Mouse (Mus musculus) megakaryocyte, embryonic 14.5 days (primary cell): ENCODE measurements at regions not wholly inside any gene's neighbourhood (a gene's known extent, or its start where the extent isn't known, plus 50 kb on each side); places are given as distances from the start of the nearest gene placed in this dataset.

Source experiments
- FLI1 ChIP-seq: IDR thresholded peaks from 2 replicates; pipeline ENCODE4 v1.6.1; 2012; ENCODE audit warnings: low read length, inconsistent platforms, mixed read lengths
- GATA1 ChIP-seq: IDR thresholded peaks from 3 replicates; pipeline ENCODE4 v1.6.1; 2012; ENCODE audit warnings: mixed read lengths, low read length, inconsistent platforms, borderline replicate concordance

DNA sequence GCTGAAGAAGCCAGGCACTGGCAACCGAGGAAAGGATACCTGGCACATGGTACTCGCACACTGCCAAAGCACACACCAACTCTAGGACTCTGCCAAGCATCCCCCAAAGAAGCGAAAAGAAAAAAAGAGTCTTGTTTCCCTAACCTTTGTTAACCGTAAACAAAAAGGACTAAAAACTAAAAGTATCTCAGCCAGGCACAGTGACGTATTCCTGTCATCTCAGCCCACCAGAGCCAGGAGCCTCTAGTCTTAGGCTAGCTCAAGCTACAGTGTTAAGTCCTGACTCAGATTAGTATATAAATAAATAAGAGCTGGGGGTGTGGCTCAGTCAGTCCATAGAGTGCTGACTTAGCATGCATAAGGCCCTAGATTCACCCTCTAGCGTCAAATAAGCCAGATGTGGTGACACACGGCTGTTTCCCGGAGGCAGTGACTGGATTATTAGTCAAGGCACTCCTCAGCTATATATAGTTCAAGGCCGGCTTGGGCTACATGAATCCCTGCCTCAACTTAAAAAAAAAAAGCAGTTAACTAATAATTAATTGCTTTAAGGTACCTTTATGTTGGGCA, 130.1 kb downstream of the Sox4 start:
- TF ChIP-seq GATA1 (no peak), FLI1 (no peak)
